17 mouse cellular contexts compared by ENCODE assay signal in the genomic region with DNA sequence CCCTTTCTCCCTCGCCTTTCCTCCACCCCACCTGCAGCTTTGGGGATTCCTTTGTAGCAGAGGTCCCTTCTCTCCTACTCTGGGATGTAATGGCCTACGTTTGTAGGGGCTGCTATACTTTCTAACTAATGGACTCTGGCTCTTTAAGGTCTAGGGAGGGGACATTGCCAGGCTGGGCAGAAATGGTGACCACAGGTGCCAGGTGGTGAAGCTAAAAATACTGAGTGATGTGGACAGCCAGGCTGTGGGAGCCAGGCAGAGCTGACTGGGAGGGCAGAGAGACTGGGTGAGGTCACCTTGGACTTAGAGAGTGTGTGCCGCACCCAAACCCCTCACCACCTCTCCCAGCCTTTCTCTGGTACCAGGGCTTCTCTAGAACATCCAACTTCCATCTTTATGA. TPM values are rescaled to one million over a fixed set of nuclear protein-coding genes. Genes with fewer than 3 reads are reported as not detected.
DNase-seq lines count a peak whose midpoint lies in the region; ATAC-seq lines count a peak whose summit lies in the region.
"Had no signal": no experiment of that assay in that cellular context is flagged by ENCODE, and none has a peak within 500 bp of the region (broad histone marks: within the 10 kb centered on the region; RNA-seq: fewer than 3 reads in every experiment).

No protein-coding gene starts in this region.

- peak; percentile 67 to 79 for DNase-seq in gastrocnemius, adult 8-10 months (ENCODE audit: low spot score in 2 of 2)
- no peak for DNase-seq in lung, adult 18-20 months
- DNase-seq in spleen, postnatal 36 days (ENCODE audit: low spot score in 2 of 2), result no peak
- DNase-seq: adrenal gland, postnatal 14 days; lung, embryonic 14.5 days; right cerebral cortex, postnatal 4 days had no signal

- H3K9ac ChIP-seq in hindbrain, embryonic 13.5 days, result peak overlapping the region; percentile 39; the same call in 1 of the 2 replicates
- H3K9ac ChIP-seq in hindbrain, embryonic 16.5 days (ENCODE audit: low read depth, low read length), result no peak overlapping the region
- peak overlapping the region; percentile 6; the same call in 1 of the 2 replicates for H3K9ac ChIP-seq in heart, embryonic 16.5 days (ENCODE audit: low read length)
- no peak overlapping the region for H3K9ac ChIP-seq in hindbrain, embryonic 12.5 days
- H3K9ac ChIP-seq: embryonic facial prominence, embryonic 12.5 days; hindbrain, embryonic 15.5 days; lung, embryonic 14.5 days; midbrain, embryonic 15.5 days; neural tube, embryonic 12.5 days had no signal

- H3K4me2 ChIP-seq in hindbrain, embryonic 13.5 days, result no peak overlapping the region
- H3K4me2 ChIP-seq in hindbrain, embryonic 16.5 days (ENCODE audit: low read length), result no peak overlapping the region
- peak overlapping the region; percentile 0; the same call in 1 of the 2 replicates for H3K4me2 ChIP-seq in heart, embryonic 16.5 days (ENCODE audit: low read depth, low read length)
- H3K4me2 ChIP-seq in hindbrain, embryonic 12.5 days (replicated peaks), result no peak overlapping the region
- H3K4me2 ChIP-seq: embryonic facial prominence, embryonic 12.5 days; hindbrain, embryonic 15.5 days; lung, embryonic 14.5 days; midbrain, embryonic 15.5 days; neural tube, embryonic 12.5 days had no signal

- H3K4me1 ChIP-seq in hindbrain, embryonic 13.5 days (replicated peaks), result peaks cover 11% of the 10 kb centered on the region
- peaks cover 6% of the 10 kb centered on the region for H3K4me1 ChIP-seq in hindbrain, embryonic 16.5 days (ENCODE audit: control insufficient read depth, insufficient read depth, low read depth, low read length)
- peaks cover 23% of the 10 kb centered on the region for H3K4me1 ChIP-seq in heart, embryonic 16.5 days (ENCODE audit: control insufficient read depth, insufficient read depth, low read length)
- H3K4me1 ChIP-seq in hindbrain, embryonic 12.5 days, result peaks cover 11% of the 10 kb centered on the region

- no peak for ATAC-seq in hindbrain, embryonic 13.5 days (ENCODE audit: low FRiP score)
- ATAC-seq in hindbrain, embryonic 16.5 days, result no peak
- ATAC-seq in heart, embryonic 16.5 days (replicated peaks; ENCODE audit: extremely low read depth, insufficient read depth, low FRiP score), result peak; percentile 54; the same call in 1 of the 2 replicates
- no peak for ATAC-seq in hindbrain, embryonic 12.5 days (ENCODE audit: low FRiP score)
- ATAC-seq: midbrain, embryonic 15.5 days had no signal

- no peaks in the 10 kb centered on the region for H3K9me3 ChIP-seq in hindbrain, embryonic 13.5 days
- no peaks in the 10 kb centered on the region for H3K9me3 ChIP-seq in hindbrain, embryonic 16.5 days (ENCODE audit: control insufficient read depth, low read length)
- no peaks in the 10 kb centered on the region for H3K9me3 ChIP-seq in heart, embryonic 16.5 days (replicated peaks; ENCODE audit: control insufficient read depth, low read length)
- no peaks in the 10 kb centered on the region for H3K9me3 ChIP-seq in hindbrain, embryonic 12.5 days (replicated peaks)
- H3K9me3 ChIP-seq: embryonic facial prominence, embryonic 12.5 days; forebrain, embryonic 10.5 days; G1E; hindbrain, embryonic 15.5 days; midbrain, embryonic 15.5 days; neural tube, embryonic 12.5 days had no signal

- H3K27ac ChIP-seq in hindbrain, embryonic 13.5 days, result no peak overlapping the region
- H3K27ac ChIP-seq in hindbrain, embryonic 16.5 days (ENCODE audit: low read depth, low read length), result no peak overlapping the region
- peak overlapping the region; percentile 34; the same call in 1 of the 2 replicates for H3K27ac ChIP-seq in heart, embryonic 16.5 days (ENCODE audit: low read length)
- no peak overlapping the region for H3K27ac ChIP-seq in hindbrain, embryonic 12.5 days
- H3K27ac ChIP-seq: embryonic facial prominence, embryonic 12.5 days; forebrain, embryonic 10.5 days; hindbrain, embryonic 15.5 days; layer of hippocampus, adult 2 months; midbrain, embryonic 15.5 days; neural tube, embryonic 12.5 days had no signal

- WGBS in hindbrain, embryonic 13.5 days, result 75% methylated on average over 3 of the region's 3 CpGs
- 77% methylated on average over 3 of the region's 3 CpGs for WGBS in hindbrain, embryonic 16.5 days
- WGBS in heart, embryonic 16.5 days, result 58% methylated on average over 3 of the region's 3 CpGs
- WGBS in hindbrain, embryonic 12.5 days, result 74% methylated on average over 3 of the region's 3 CpGs

- H3K27me3 ChIP-seq in hindbrain, embryonic 13.5 days, result peaks cover 10% of the 10 kb centered on the region
- H3K27me3 ChIP-seq in hindbrain, embryonic 16.5 days (replicated peaks; ENCODE audit: control insufficient read depth, insufficient read depth, low read length), result no peaks in the 10 kb centered on the region
- no peaks in the 10 kb centered on the region for H3K27me3 ChIP-seq in heart, embryonic 16.5 days (ENCODE audit: control insufficient read depth, insufficient read depth, low read length)
- peaks cover 13% of the 10 kb centered on the region for H3K27me3 ChIP-seq in hindbrain, embryonic 12.5 days
- H3K27me3 ChIP-seq: hindbrain, embryonic 15.5 days; midbrain, embryonic 15.5 days; neural tube, embryonic 12.5 days had no signal

- H3K4me3 ChIP-seq in hindbrain, embryonic 13.5 days, result no peak overlapping the region
- H3K4me3 ChIP-seq in hindbrain, embryonic 16.5 days (ENCODE audit: low read length), result no peak overlapping the region
- H3K4me3 ChIP-seq in heart, embryonic 16.5 days (ENCODE audit: low read length), result no peak overlapping the region
- H3K4me3 ChIP-seq in hindbrain, embryonic 12.5 days, result no peak overlapping the region
- H3K4me3 ChIP-seq: embryonic facial prominence, embryonic 12.5 days; forebrain, embryonic 10.5 days; hindbrain, embryonic 15.5 days; layer of hippocampus, adult 2 months; midbrain, embryonic 15.5 days; neural tube, embryonic 12.5 days had no signal

- H3K36me3 ChIP-seq in hindbrain, embryonic 13.5 days, result no peaks in the 10 kb centered on the region
- no peaks in the 10 kb centered on the region for H3K36me3 ChIP-seq in hindbrain, embryonic 16.5 days (ENCODE audit: control insufficient read depth, insufficient read depth, low read length)
- H3K36me3 ChIP-seq in heart, embryonic 16.5 days (ENCODE audit: control insufficient read depth, insufficient read depth), result no peaks in the 10 kb centered on the region
- no peaks in the 10 kb centered on the region for H3K36me3 ChIP-seq in hindbrain, embryonic 12.5 days
- H3K36me3 ChIP-seq: embryonic facial prominence, embryonic 12.5 days; forebrain, embryonic 10.5 days; G1E; hindbrain, embryonic 15.5 days; midbrain, embryonic 15.5 days; neural tube, embryonic 12.5 days had no signal

RNA-seq across cellular contexts. Expression of gene Sbk1, which starts 20.7 kb away (rescaled TPM):
- 248 and 253 TPM in 2 replicates for polyA plus RNA-seq in hindbrain, embryonic 13.5 days (2015; fragmentation: Nextera tagmentation; extraction: Ambion mirVana)
- polyA plus RNA-seq in hindbrain, embryonic 16.5 days (2015; fragmentation: Nextera tagmentation; extraction: Ambion mirVana), result 159 and 208 TPM in 2 replicates
- 10 to 100 TPM; 13.0 to 18.8 (median 16.8) TPM for total RNA-seq in gastrocnemius, adult 8-10 months (2022)
- polyA plus RNA-seq in heart, embryonic 16.5 days (2015; fragmentation: Nextera tagmentation; extraction: Ambion mirVana), result 12.1 and 13.6 TPM in 2 replicates
- 309 and 312 TPM in 2 replicates for polyA plus RNA-seq in hindbrain, embryonic 12.5 days (2016; fragmentation: Nextera tagmentation; extraction: Ambion mirVana)

RNA-seq across cellular contexts. Expression of gene Xpo6, which starts 51.4 kb away (rescaled TPM):
- polyA plus RNA-seq in hindbrain, embryonic 13.5 days (2015; fragmentation: Nextera tagmentation; extraction: Ambion mirVana), result 45.8 and 46.8 TPM in 2 replicates
- 44.4 and 54.4 TPM in 2 replicates for polyA plus RNA-seq in hindbrain, embryonic 16.5 days (2015; fragmentation: Nextera tagmentation; extraction: Ambion mirVana)
- 10 to 100 TPM in 3 of 4 experiments, 1 to 10 TPM in 1; 8.3 to 18.1 (median 11.8) TPM for total RNA-seq in gastrocnemius, adult 8-10 months (2022)
- polyA plus RNA-seq in heart, embryonic 16.5 days (2015; fragmentation: Nextera tagmentation; extraction: Ambion mirVana), result 27.6 and 31.5 TPM in 2 replicates
- polyA plus RNA-seq in hindbrain, embryonic 12.5 days (2016; fragmentation: Nextera tagmentation; extraction: Ambion mirVana), result 67.9 and 79.0 TPM in 2 replicates

Comparison
In these comparisons a context has a peak if more than half of its experiments do, and no peak if none do; other contexts are left out.
1. H3K9ac ChIP-seq: peak in hindbrain, embryonic 13.5 days (single experiment) and heart, embryonic 16.5 days (single experiment); none in hindbrain, embryonic 16.5 days (single experiment) and hindbrain, embryonic 12.5 days (single experiment).
2. DNase-seq: peak in gastrocnemius, adult 8-10 months (2 of 2); none in lung, adult 18-20 months (0 of 2) and spleen, postnatal 36 days (0 of 2).
3. RNA of gene Sbk1, which starts 20.7 kb away (polyA plus RNA-seq): 309 to 312 TPM in hindbrain, embryonic 12.5 days, 248 to 253 TPM in hindbrain, embryonic 13.5 days and 159 to 208 TPM in hindbrain, embryonic 16.5 days; 12.1 to 13.6 TPM in heart, embryonic 16.5 days; every median in the first group is over 10 times any median in the second.